Mouse (Mus musculus) G1E-ER4 (cell line): ENCODE data around the gene Afdn. TPM values are rescaled to one million over a fixed set of nuclear protein-coding genes. Genes with fewer than 3 reads are reported as not detected.

Experiments used
- GATA1 ChIP-seq: IDR thresholded peaks from one replicate; pipeline ENCODE4 v1.8.0; 2012; ENCODE audit warnings: low read length, inconsistent platforms
- polyA plus RNA-seq: library from polyadenylated mRNA; stranded (reverse); fragments of >175 nt; gene quantifications from 2 replicates; pipeline ENCODE4 v1.2.3, GENCODE M21; 2012

The Afdn gene
- polyA plus RNA-seq, 1 experiment = 0.08 TPM

DNA sequence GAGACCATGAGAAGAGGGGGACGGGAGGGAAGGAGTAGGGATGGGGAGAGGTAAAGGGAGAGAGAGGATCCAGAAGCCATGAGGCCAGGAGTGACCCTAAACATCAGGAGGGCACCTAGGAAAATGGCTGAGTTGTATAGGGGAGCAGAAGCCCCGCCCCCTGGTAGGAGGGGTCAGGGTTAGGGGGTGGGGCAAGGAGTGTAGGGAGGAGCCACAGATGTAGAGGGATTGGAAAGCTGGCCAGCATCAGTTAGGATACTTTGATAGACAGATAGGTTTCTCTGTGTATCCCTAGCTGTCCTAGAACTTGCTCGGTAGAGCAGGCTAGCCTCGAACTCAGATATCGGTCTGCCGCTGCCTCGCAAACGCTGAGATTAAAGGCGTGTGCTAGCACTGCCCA lies 12.7 kb upstream of the Afdn start:
- TF ChIP-seq GATA1 = no peak

DNA sequence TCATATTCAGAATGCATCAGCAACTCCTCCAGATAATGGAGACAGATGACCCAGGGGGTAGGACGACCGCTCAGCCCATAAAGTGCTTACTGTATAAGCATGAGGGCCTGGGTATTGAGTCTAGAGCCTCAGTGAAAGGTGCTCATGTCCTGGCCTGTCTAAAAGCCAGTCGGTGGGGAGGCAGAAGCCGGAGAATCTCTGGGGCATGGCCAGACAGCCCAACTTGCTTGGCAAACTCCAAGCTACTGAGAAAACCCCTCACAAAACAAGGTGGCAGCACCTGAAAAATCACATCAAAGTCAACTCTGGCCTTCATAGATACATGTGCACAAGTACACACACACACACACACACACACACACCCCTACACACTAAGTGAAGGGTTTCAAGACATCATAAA lies 11.3 kb upstream of the Afdn start:
- no peak for TF ChIP-seq GATA1

DNA sequence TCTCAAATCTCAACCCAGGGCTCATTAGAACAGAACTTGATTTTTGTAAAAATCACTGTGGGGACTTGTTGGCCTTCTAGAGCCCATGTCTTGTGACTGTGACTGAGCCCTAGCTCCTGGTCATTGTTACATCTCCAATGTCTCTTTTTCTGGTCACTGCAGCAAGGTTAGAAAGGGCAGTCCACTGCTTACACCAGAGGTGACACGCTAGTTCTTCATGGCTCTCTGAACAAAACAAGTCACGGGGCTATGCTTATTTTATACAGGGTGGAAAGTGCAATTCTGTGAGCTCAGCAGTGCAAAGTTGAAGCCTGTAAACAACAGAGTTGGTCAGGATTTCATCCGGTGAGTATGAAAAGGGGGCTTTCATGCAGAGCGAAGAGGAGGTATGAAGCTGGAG lies 6.4 kb upstream of the Afdn start:
- no peak for TF ChIP-seq GATA1

DNA sequence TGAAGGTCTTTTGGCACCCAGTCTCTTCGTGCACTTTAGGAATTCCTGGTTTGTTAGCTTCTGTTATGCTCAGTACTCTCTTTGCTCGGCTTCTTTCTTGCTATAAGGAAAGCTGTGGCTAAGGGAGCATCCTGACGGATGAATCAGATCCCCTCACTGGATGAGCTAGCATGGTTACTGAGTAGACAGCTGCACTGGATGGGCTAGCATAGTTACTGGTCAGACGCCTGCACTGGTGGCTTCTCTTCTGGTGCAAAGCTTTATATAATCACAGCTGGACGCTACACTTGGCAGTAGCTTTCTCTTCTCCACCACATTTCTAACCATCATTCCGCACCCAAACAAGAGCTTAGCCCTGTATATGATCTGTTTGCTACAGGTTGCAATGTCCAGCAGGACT lies 5.4 kb upstream of the Afdn start:
- TF ChIP-seq GATA1 = no peak

DNA sequence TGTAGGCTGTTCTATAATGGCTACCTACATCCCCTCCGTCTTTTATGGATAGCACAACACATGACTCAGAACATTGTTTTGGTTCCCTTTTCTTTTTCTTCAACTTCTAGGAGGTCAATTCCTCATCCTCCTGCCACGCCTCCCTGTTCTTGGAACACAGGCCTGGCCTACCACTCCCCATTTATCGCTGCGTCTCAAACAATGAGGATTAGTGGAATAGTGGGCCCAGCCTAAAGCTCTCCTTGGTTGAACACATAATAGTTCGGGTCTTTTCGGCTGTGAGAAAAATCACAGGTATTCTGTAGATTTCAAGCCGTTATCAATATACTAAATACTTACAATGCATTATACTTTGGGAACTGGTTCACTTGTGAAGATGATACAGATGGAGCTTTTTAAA lies 1.8 kb upstream of the Afdn start:
- no peak for TF ChIP-seq GATA1

DNA sequence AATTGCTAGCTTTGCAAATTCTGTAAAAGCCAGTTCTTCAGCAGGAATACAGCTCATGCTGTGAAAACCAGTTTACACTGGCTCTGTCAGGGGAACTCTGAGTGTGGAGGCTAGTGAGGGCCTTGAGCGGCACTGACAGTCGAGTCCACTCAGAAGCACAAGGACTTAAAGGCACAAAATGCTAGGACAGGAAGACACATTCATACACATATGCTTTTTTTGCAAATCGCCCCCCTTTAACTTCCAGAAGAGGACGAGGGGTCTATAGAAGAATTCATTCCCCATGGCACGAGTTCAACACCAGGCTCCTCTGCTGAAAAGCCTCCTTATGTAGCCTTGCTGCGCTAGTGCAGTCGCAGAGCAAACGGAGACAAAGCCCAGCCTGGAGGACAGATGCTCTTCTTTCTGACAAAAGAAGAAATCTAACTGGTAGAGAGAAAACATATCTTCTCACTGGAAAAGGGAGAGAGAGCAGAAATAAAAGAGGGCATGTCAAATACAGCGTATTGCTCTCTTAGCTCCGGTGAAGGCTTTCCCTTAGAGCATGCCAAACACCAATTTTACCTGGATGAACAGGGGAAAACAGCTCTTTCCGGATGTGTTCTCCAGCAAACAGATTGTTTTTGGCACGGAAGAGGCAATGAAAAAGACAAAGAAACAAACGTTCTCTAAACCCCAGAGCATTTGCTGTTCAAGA lies 1.0 kb upstream of the Afdn start:
- no peak for TF ChIP-seq GATA1

DNA sequence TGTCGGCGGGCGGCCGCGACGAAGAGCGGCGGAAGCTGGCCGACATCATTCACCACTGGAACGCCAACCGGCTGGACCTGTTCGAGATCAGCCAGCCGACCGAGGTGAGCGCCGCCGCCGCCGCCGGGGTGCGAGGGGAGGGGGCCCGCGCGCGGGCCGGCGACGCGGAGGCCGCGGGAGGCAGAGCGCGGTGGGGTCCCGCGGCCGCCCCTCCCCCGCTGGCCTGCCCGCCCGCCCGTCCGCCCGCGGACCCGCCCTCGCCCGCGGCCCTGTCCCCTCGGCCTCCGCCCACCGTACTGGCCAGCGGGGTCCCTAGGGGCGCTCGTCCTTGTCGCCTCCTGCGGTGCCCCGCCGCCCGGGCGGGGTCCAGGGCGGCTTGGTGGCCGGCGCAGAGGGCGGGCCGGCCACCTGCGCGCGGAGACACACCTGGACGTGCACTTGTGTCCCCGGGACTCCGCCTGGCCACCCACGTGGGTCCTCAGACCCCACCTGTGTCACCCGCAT lies 388 bp downstream of the Afdn start:
- TF ChIP-seq GATA1 = no peak

DNA sequence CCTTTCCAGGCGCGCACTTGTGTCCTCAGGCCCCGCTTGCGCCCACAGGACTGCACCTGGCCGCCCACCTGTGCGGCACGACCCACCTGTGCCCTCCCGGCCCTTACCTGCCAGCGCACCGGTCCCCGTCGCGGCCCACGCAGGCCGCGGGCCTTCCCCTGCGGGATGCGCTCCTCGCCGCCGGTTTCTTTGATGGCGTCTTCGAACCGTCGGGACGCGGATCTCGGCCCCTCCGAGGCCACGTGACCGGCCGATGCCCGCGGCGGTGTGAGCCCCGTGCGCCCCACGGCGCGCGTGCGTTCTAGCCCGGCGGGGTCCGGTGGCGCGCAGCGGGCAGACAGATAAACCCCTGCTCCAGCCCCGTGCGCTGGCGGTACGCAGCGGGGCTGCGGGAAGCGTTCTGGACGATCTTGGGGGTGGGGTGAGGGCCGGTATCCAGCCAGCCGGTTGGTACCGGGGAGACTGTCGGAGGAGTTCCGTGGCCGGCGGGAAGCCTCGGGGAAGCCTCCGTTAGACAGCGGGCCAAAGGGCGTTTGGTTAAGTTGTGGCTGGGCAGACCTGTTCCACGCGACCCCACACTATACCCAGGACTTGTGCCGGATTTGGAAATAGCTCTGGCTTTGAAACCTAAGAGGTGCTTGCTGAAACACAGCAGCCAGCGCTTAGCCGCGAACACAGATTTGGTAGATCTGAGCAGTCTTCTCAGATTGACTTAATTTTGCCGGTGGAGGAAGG lies 1.0 kb downstream of the Afdn start, which contains the start of gene Tcte2:
Tcte2 (minus strand) TSS at position 647 of the 735 bp plus-strand sequence.
- TF ChIP-seq GATA1 = no peak

DNA sequence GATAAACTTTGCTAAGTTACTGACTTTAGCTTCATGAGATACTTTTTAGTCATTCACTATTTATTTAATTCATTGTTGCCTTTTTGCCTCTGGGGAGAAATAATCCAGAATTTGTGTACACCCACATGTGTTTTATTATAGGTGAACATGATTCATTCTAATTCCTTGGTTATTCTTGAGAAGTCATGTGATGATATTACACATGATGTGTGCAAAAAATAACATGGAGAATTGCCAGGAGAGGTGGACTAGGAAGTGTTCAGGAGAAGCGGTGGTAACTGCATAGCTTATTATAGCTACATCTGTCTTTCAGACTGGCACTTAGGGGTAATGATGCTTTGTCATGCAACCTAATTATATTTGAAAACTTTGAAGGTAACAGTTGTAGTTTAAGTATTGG lies 3.5 kb downstream of the Afdn start:
- no peak for TF ChIP-seq GATA1

DNA sequence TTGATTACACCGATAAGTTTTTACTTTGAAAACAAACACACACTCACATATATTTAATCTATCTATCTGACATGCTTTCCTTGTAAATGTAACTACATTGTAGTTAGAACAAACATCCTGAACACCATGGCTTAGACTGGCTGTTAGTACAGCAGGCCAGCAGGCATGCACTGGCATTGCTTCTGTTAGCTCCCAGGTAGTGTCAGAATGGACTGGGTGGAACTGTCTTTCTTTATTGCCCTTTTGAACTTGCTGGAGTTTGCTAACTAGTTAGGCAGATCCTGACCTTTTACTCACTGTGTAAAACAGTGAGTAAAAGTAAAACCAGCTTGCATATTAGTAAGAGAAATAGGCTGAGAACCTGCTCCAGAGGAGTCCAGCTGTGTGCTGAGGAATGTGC lies 8.2 kb downstream of the Afdn start:
- TF ChIP-seq GATA1 = no peak

DNA sequence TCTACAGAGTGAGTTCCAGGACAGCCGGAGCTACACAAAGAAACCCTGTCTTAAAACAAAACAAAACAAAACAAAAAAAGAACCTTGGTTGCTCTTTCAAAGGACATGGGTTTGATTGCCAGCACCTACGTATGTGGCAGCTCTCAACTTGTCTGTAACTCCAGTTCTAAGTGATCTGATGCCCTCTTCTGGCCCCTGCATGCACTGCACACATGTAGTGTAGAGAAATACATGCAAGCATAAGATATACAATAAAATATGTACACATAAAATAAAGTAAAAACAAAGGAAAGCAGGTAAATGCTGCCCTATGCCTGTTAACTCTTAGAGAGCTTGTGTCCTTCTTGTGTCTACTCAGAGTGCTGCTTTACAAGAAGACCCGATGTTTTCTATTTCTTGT lies 8.9 kb downstream of the Afdn start:
- TF ChIP-seq GATA1 = no peak

DNA sequence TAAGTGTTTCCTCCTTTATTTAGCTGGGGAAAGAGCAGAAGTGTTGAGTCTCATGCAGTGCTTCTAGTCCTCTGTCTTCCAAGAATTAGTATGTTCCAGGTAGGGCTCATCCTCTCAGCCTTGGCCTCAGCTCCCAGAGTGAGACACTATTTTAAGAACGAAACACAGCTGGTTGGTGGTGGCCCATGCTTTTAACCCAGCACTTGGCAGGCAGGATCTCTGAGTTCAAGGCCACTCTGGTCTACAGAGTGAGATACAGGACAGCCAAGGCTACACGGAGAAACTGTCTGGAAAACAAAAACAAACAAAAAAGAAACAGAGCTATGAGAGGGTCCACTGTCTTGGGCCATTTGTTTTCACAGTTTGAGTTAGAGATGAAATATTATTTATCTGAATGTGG lies 17.3 kb downstream of the Afdn start:
- TF ChIP-seq GATA1 = no peak

DNA sequence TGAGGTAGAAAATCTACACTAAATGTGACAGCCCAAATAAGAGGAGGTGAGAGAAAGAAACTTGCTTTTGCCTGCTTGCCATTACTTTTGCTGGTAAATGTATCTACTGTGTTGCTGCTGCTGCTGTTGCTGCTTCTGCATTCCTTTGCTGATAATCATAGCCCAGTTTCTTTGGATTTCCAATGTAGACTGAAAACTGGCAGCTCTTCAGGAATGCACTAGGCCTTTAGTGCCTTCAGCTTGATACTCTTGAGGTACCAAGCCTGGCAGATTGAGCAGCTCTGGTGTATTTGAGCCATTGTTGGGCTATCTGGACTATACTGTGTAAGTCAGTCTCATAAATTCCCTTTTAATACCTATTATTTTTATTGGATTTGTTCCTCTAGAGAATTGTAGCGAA lies 18.5 kb downstream of the Afdn start:
- no peak for TF ChIP-seq GATA1

DNA sequence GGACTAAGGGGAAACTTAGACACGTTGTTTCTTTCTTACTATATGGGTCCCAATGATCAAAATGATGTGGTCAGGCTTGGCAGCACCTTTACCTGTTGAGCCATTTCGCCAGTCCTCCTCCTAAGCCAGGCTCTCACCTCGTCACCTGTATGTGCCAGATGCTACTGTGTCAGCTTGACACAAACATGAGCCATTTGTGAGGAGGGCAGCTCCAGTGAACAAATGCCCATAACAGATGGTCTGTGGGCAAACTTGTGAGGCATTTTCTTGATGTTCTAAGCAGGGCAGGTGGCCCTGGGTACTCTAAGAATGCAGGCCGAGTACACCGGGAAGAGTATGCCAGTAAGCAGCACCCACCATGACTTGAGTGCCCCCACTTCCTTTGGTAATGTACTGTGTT lies 21.6 kb downstream of the Afdn start:
- TF ChIP-seq GATA1 = no peak

DNA sequence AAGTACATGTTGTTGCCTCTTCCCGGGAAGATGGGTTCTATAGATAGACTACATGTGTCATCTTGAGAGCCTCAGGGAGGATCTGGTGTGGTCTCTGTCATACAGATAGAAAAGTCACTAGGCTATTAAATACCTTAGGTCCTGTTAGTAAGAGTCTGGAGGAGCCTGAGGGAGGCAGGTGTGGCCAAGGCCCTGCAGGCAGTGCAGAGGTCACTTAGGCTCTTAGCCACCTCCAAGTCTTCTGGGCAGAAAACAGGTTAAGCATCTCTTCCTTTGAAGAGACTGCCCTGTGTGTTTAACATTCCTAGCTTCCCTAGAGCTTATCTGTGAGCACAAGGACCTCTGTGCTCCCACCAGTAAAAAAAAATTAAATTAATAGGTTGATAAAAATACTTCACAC lies 23.1 kb downstream of the Afdn start:
- no peak for TF ChIP-seq GATA1

DNA sequence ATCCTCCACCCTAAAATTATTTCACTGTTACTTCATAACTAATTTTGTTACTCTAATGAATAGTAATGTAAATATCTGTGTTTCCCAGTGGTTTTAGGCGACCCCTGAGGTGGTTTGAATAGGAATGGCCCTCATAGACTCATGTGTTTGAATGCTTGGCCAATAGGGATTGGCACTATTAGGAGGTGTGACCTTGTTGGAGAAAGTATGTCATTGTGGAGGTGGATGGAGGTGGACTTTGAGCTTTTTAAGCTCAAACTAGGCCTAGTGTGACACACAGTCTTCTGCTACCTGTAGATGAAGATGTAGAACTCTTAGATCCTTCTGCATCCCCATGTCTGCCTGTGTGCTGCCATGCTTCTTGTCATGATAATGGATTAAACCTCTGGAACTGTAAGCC lies 37.4 kb downstream of the Afdn start:
- no peak for TF ChIP-seq GATA1

DNA sequence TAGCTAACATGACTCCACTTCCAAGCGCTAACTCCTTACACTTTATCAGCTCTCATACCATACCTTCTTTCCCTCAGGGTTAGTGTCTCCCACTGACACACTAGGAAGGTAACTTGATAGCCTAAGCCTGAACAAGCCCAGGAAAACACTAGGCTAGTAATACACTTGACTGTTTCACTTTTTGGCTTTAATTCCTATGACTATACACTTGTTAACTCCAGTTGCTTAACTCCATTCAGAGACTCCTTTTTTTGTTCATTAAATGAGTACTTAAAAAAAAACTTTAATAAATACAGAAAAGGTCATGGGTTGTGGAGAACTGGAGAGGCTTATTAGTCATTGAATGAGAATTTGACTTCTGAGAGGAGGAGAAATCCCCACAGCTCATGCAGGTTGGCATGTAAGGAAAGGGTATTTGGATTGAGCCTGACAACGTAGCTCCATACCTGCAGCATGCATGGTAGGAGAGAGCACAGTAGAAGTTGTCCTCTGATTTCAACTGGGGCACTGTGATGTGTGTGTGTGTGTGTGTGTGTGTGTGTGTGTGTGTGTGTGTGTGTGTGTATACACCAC lies 42.6 kb downstream of the Afdn start:
- no peak for TF ChIP-seq GATA1
